Mouse (Mus musculus): ENCODE data around the gene H2al1e. TPM values are rescaled to one million over a fixed set of nuclear protein-coding genes. Genes with fewer than 3 reads are reported as not detected.

Gene H2al1e
- polyA plus RNA-seq, 1 experiment from 2014 or later = not detected

DNA sequence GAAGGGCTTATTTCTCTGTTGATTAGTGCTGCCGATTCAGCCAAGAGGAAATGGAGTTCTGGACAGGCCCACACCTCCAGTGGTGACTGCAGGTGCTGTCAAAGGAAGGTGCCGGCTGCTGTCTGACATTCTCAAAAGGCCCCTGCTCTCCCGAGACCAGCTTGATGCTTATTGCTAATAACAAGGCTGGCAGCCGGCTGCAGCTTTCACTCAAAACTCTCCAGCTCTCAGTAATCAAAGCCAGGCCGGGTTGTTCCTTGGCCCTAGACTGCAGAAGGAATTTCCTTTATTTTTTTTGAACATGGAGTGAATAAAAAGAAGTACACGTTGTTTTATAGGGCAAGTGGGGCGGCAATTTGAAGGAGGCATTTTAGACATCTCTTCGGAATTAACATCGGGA lies 34.0 kb downstream of the H2al1e start:
- no peaks in the 10 kb centered on the region for H3K27me3 ChIP-seq (ENCODE audit: control insufficient read depth, insufficient read depth, low read length)
- DNase-seq (ENCODE audit: low spot score, missing footprints) = no peak
- 72% methylated on average over 9 of the region's 9 CpGs for WGBS

DNA sequence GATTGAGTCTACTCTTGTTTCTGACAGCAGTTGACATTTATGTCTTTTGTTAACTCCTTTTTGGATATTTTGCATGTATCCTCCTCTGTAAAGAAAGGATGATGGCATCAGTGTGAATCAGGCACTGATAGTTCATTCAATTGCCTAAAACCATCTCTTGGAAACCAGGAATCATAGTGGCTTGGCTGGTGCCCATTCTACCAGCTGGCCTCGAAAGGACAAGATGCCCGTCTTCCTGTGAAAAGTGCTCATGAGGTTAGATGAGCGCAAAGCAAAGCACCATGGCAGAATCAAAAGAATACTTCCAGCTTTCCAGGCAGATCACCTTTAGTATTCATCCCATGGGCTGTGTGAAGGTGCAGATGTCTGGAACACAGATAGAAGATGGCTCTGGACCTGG lies 35.0 kb downstream of the H2al1e start:
- no peak overlapping the region for H3K4me3 ChIP-seq (ENCODE audit: low read depth, low read length)
- no peak overlapping the region for H3K4me2 ChIP-seq
- 96% methylated on average over 3 of the region's 3 CpGs for WGBS
- no peaks in the 10 kb centered on the region for H3K9me3 ChIP-seq (ENCODE audit: control insufficient read depth, low read length)
- H3K36me3 ChIP-seq (ENCODE audit: control insufficient read depth, insufficient read depth, low read length) = no peaks in the 10 kb centered on the region
- H3K4me1 ChIP-seq (ENCODE audit: control insufficient read depth, insufficient read depth, low read length) = no peaks in the 10 kb centered on the region
- no peak overlapping the region for H3K9ac ChIP-seq (ENCODE audit: low read length)
- H3K27me3 ChIP-seq (ENCODE audit: control insufficient read depth, insufficient read depth, low read length) = no peaks in the 10 kb centered on the region
- ATAC-seq (ENCODE audit: low FRiP score) (no peak), DNase-seq (ENCODE audit: low spot score, missing footprints) (no peak)
- H3K27ac ChIP-seq (ENCODE audit: low read depth, low read length) = no peak overlapping the region

More for the DNA sequence above, 34.0 kb downstream of the H2al1e start:
- Histone ChIP-seq H3K9ac (ENCODE audit: low read length) (no peak overlapping the region), H3K9me3 (ENCODE audit: control insufficient read depth, low read length) (no peaks in the 10 kb centered on the region), H3K4me2 (no peak overlapping the region), H3K27ac (ENCODE audit: low read depth, low read length) (no peak overlapping the region), H3K4me3 (ENCODE audit: low read depth, low read length) (no peak overlapping the region), H3K36me3 (ENCODE audit: control insufficient read depth, insufficient read depth, low read length) (no peaks in the 10 kb centered on the region), H3K4me1 (ENCODE audit: control insufficient read depth, insufficient read depth, low read length) (no peaks in the 10 kb centered on the region)
- no peak for ATAC-seq (ENCODE audit: low FRiP score)

DNA sequence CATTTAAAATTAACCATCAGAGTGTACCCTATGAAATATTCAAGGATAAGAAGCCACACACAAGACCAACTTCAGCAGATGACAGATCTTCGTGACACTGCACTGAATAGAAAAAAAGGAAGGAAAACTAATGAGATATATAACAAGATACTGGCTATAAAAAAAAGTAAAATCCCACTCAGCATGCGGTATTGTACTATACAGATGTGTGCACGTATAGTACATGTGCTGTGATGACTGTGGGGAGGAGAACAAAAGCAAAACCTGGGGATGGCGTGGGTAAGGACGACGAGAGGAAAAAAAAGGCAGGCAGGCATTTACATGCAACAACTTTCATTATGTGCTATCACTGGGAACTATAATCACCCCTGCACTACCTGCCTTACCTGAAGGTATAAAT lies 49.1 kb downstream of the H2al1e start:
- Histone ChIP-seq H3K9me3 (ENCODE audit: control insufficient read depth, low read length) (no peaks in the 10 kb centered on the region), H3K27ac (ENCODE audit: low read depth, low read length) (no peak overlapping the region), H3K4me2 (no peak overlapping the region), H3K4me3 (ENCODE audit: low read depth, low read length) (no peak overlapping the region), H3K9ac (ENCODE audit: low read length) (no peak overlapping the region), H3K36me3 (ENCODE audit: control insufficient read depth, insufficient read depth, low read length) (no peaks in the 10 kb centered on the region), H3K4me1 (ENCODE audit: control insufficient read depth, insufficient read depth, low read length) (no peaks in the 10 kb centered on the region), H3K27me3 (ENCODE audit: control insufficient read depth, insufficient read depth, low read length) (peaks cover 3% of the 10 kb centered on the region; the same call in 1 of the 2 replicates)
- ATAC-seq (ENCODE audit: low FRiP score) (no peak), DNase-seq (ENCODE audit: low spot score, missing footprints) (no peak)
- 83% methylated on average over 6 of the region's 6 CpGs for WGBS

DNA sequence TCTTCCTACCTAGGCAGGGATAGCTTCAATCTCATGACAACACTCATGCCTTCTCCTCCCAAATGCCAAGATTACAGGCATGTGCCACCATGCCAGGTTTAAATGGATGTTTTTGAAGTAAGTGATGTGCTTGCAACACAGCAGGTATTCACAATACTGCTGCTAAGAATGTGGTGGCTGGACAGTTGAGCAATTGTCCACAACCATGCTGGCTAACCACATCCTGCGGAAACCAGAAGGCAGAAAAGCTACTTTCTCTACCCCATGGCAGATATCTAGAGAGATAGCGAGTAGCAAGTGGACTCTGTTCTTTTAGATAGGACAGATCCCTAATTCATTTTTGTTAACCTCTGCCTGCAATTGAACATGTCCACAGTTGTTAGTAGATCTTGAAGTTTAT lies 49.5 kb downstream of the H2al1e start:
- DNase-seq (ENCODE audit: low spot score, missing footprints) (no peak), ATAC-seq (ENCODE audit: low FRiP score) (no peak)
- Histone ChIP-seq H3K27me3 (ENCODE audit: control insufficient read depth, insufficient read depth, low read length) (peaks cover 3% of the 10 kb centered on the region; the same call in 1 of the 2 replicates), H3K4me2 (no peak overlapping the region), H3K9ac (ENCODE audit: low read length) (no peak overlapping the region), H3K9me3 (ENCODE audit: control insufficient read depth, low read length) (no peaks in the 10 kb centered on the region), H3K4me3 (ENCODE audit: low read depth, low read length) (no peak overlapping the region), H3K36me3 (ENCODE audit: control insufficient read depth, insufficient read depth, low read length) (no peaks in the 10 kb centered on the region), H3K4me1 (ENCODE audit: control insufficient read depth, insufficient read depth, low read length) (no peaks in the 10 kb centered on the region), H3K27ac (ENCODE audit: low read depth, low read length) (no peak overlapping the region)
- WGBS = 91% methylated on average over 2 of the region's 2 CpGs

Other genes starting within 250 kb of the H2al1e start
- not detected in 2 replicates for gene H2al1a, start 12.7 kb upstream of the H2al1e start, polyA plus RNA-seq (2014; fragmentation: Nextera tagmentation; extraction: Ambion mirVana)
- not detected in 2 replicates for gene H2al1b, start 9.5 kb upstream of the H2al1e start, polyA plus RNA-seq (2014; fragmentation: Nextera tagmentation; extraction: Ambion mirVana)
- gene H2al1c, start 6.3 kb upstream of the H2al1e start, polyA plus RNA-seq (2014; fragmentation: Nextera tagmentation; extraction: Ambion mirVana) = not detected in 2 replicates
- not detected in 2 replicates for gene H2al1d, start 3.1 kb upstream of the H2al1e start, polyA plus RNA-seq (2014; fragmentation: Nextera tagmentation; extraction: Ambion mirVana)
- gene H2al1f, start 3.2 kb downstream of the H2al1e start, polyA plus RNA-seq (2014; fragmentation: Nextera tagmentation; extraction: Ambion mirVana) = not detected in 2 replicates
- not detected in 2 replicates for gene H2al1g, start 6.3 kb downstream of the H2al1e start, polyA plus RNA-seq (2014; fragmentation: Nextera tagmentation; extraction: Ambion mirVana)
- gene H2al1h, start 9.6 kb downstream of the H2al1e start, polyA plus RNA-seq (2014; fragmentation: Nextera tagmentation; extraction: Ambion mirVana) = not detected in 2 replicates
- not detected in 2 replicates for gene H2al1i, start 12.7 kb downstream of the H2al1e start, polyA plus RNA-seq (2014; fragmentation: Nextera tagmentation; extraction: Ambion mirVana)
- gene H2al1j, start 15.9 kb downstream of the H2al1e start, polyA plus RNA-seq (2014; fragmentation: Nextera tagmentation; extraction: Ambion mirVana) = not detected in 2 replicates

Data from midbrain, embryonic 11.5 days (tissue).